Mouse (Mus musculus) kidney, postnatal 0 days (tissue): Measurements from ENCODE around the gene Trappc2. TPM values are rescaled to one million over a fixed set of nuclear protein-coding genes. Genes with fewer than 3 reads are reported as not detected.

ENCODE experiments used
- ATAC-seq: fragments of 200-750 bp; cut with Nextera tagmentation; replicated peaks from 2 replicates; pipeline ENCODE4 v1.8.0; 2017; ENCODE audit warnings: low read depth, moderate number of reproducible peaks, moderate TSS enrichment, moderate library complexity; ENCODE audit not compliant: low FRiP score
- DNase-seq: peaks from one replicate; pipeline ENCODE4 v3.0.0-alpha.2; 2016; ENCODE audit warnings: low spot score
- H3K27ac ChIP-seq: fragments of 300-500 bp; sonication (generic); 2 replicates; pipeline ENCODE4 v1.5.1; 2014; ENCODE audit warnings: mild to moderate bottlenecking
- H3K27me3 ChIP-seq: fragments of 300-500 bp; sonication (generic); 2 replicates; pipeline ENCODE4 v1.6.1; 2014; ENCODE audit warnings: low read length, mixed read lengths; ENCODE audit not compliant: insufficient read depth
- H3K36me3 ChIP-seq: fragments of 300-500 bp; sonication (generic); 2 replicates; pipeline ENCODE4 v1.6.1; 2014; ENCODE audit warnings: low read length, mixed read lengths; ENCODE audit not compliant: insufficient read depth
- H3K4me1 ChIP-seq: fragments of 300-500 bp; sonication (generic); replicated peaks from 2 replicates; pipeline ENCODE4 v1.6.1; 2014; ENCODE audit warnings: antibody characterized with exemption, low read length, mixed read lengths; ENCODE audit not compliant: insufficient read depth
- H3K4me2 ChIP-seq: fragments of 300-500 bp; sonication (generic); 2 replicates; pipeline ENCODE4 v1.6.1; 2014; ENCODE audit warnings: mild to moderate bottlenecking, low read length, moderate library complexity, mixed read lengths
- H3K4me3 ChIP-seq: fragments of 300-500 bp; sonication (generic); replicated peaks from 2 replicates; pipeline ENCODE4 v1.5.1; 2014; ENCODE audit warnings: low read depth, low read length
- H3K9ac ChIP-seq: fragments of 300-500 bp; sonication (generic); 2 replicates; pipeline ENCODE4 v1.6.1; 2014; ENCODE audit warnings: low read depth, low read length
- H3K9me3 ChIP-seq: fragments of 300-500 bp; sonication (generic); replicated peaks from 2 replicates; pipeline ENCODE4 v1.6.1; 2016; ENCODE audit warnings: low read length, inconsistent platforms, mixed read lengths
- CTCF ChIP-seq: IDR thresholded peaks from 2 replicates; pipeline ENCODE4 v1.5.1; 2016; ENCODE audit warnings: antibody characterized with exemption, low read depth, mild to moderate bottlenecking, moderate library complexity
- WGBS: fragments of 180-500 bp; shearing (Covaris S2); extraction: QIAGEN DNeasy Blood & Tissue Kit; methylation state at CpG from one replicate; pipeline ENCODE4 v1.1.7; 2014; 5-methylcytosine and 5-hydroxymethylcytosine counted together
- polyA plus RNA-seq: library from polyadenylated mRNA; unstranded; fragments of >200 nt; fragmentation: Nextera tagmentation; extraction: Ambion mirVana; gene quantifications from 2 replicates; pipeline ENCODE4 v1.2.1, GENCODE M21; 2015

The Trappc2 gene
- 30.1 and 30.8 TPM in 2 replicates for polyA plus RNA-seq

GRCm38 (mm10) chrX:166440036-166440615 is at the start of gene Trappc2:
Gene Trappc2, plus strand, starts transcription at chrX:166440574.
- 19% methylated on average over 35 of the region's 36 CpGs for WGBS
- peak within 1 kb of the TSS; percentile 76 for H3K9ac ChIP-seq

GRCm38 (mm10) chrX:166393753-166394152 is 46.6 kb upstream of the Trappc2 start:
- H3K9me3 ChIP-seq, result no peaks in the 10 kb centered on the region
- no peak overlapping the region for H3K9ac ChIP-seq
- H3K4me3 ChIP-seq, result no peak overlapping the region
- ATAC-seq (no peak), DNase-seq (no peak)
- H3K27ac ChIP-seq, result no peak overlapping the region
- H3K4me1 ChIP-seq, result no peaks in the 10 kb centered on the region
- TF ChIP-seq CTCF, result peak; percentile 30; the same call in 1 of the 2 replicates
- H3K36me3 ChIP-seq, result no peaks in the 10 kb centered on the region
- WGBS, result 90% methylated on average over 1 of the region's 1 CpGs
- no peaks in the 10 kb centered on the region for H3K27me3 ChIP-seq
- no peak overlapping the region for H3K4me2 ChIP-seq

More at GRCm38 (mm10) chrX:166440036-166440615, at the start of gene Trappc2:
- Histone ChIP-seq H3K4me3 (peak within 1 kb of the TSS; percentile 59), H3K9me3 (no peaks in the 10 kb centered on the region), H3K36me3 (no peaks in the 10 kb centered on the region), H3K27ac (peak within 1 kb of the TSS; percentile 88), H3K4me1 (no peaks in the 10 kb centered on the region), H3K27me3 (no peaks in the 10 kb centered on the region), H3K4me2 (peak within 1 kb of the TSS; percentile 62)
- TF ChIP-seq CTCF, result no peak
- ATAC-seq (peak; percentile 71), DNase-seq (peak; percentile 29)

- Histone ChIP-seq H3K36me3 (0 out of 2 replicates have a peak, but pooled peaks cover 7% of the 10 kb centered on the region), H3K4me3 (no peak overlapping the region), H3K9ac (no peak overlapping the region), H3K9me3 (no peaks in the 10 kb centered on the region), H3K27me3 (no peaks in the 10 kb centered on the region), H3K4me2 (no peak overlapping the region), H3K27ac (no peak overlapping the region), H3K4me1 (no peaks in the 10 kb centered on the region)
- ATAC-seq (no peak), DNase-seq (no peak)
- TF ChIP-seq CTCF, result no peak
Observed at GRCm38 (mm10) chrX:166407865-166408264, 32.5 kb upstream of the Trappc2 start.

- 88% methylated on average over 5 of the region's 6 CpGs for WGBS
Observed at GRCm38 (mm10) chrX:166416196-166416595, 24.2 kb upstream of the Trappc2 start.

GRCm38 (mm10) chrX:166434812-166435211 is 5.6 kb upstream of the Trappc2 start:
- H3K4me3 ChIP-seq, result no peak overlapping the region
- 84% methylated on average over 2 of the region's 2 CpGs for WGBS

More at GRCm38 (mm10) chrX:166416196-166416595, 24.2 kb upstream of the Trappc2 start:
- Histone ChIP-seq H3K4me2 (no peak overlapping the region), H3K4me3 (no peak overlapping the region), H3K36me3 (no peaks in the 10 kb centered on the region), H3K9me3 (no peaks in the 10 kb centered on the region), H3K9ac (no peak overlapping the region), H3K4me1 (no peaks in the 10 kb centered on the region), H3K27me3 (no peaks in the 10 kb centered on the region), H3K27ac (no peak overlapping the region)
- peak; percentile 63 for TF ChIP-seq CTCF
- no peak for ATAC-seq
- DNase-seq, result peak; percentile 17

GRCm38 (mm10) chrX:166440616-166441063 is 266 bp downstream of the Trappc2 start, which contains the start of gene Ofd1:
Gene Ofd1, minus strand, starts transcription at chrX:166440704.
- ATAC-seq, result peak; percentile 99
- peak; percentile 88 for DNase-seq
- H3K4me3 ChIP-seq, result peak within 1 kb of the TSS; percentile 59
- 23% methylated on average over 44 of the region's 44 CpGs for WGBS
- no peaks in the 10 kb centered on the region for H3K4me1 ChIP-seq
- H3K9ac ChIP-seq, result peak within 1 kb of the TSS; percentile 76
- H3K36me3 ChIP-seq, result no peaks in the 10 kb centered on the region
- peak within 1 kb of the TSS; percentile 88 for H3K27ac ChIP-seq
- H3K27me3 ChIP-seq, result no peaks in the 10 kb centered on the region
- H3K4me2 ChIP-seq, result peak within 1 kb of the TSS; percentile 62
- no peaks in the 10 kb centered on the region for H3K9me3 ChIP-seq
- TF ChIP-seq CTCF, result no peak

More at GRCm38 (mm10) chrX:166434812-166435211, 5.6 kb upstream of the Trappc2 start:
- Histone ChIP-seq H3K9me3 (no peaks in the 10 kb centered on the region), H3K4me2 (no peak overlapping the region), H3K9ac (no peak overlapping the region), H3K36me3 (no peaks in the 10 kb centered on the region), H3K4me1 (no peaks in the 10 kb centered on the region), H3K27me3 (no peaks in the 10 kb centered on the region), H3K27ac (no peak overlapping the region)
- no peak for ATAC-seq
- DNase-seq, result no peak
- TF ChIP-seq CTCF, result no peak

- Histone ChIP-seq H3K4me1 (no peaks in the 10 kb centered on the region), H3K4me2 (no peak overlapping the region), H3K9me3 (no peaks in the 10 kb centered on the region), H3K9ac (no peak overlapping the region), H3K36me3 (no peaks in the 10 kb centered on the region), H3K27ac (no peak overlapping the region), H3K4me3 (no peak overlapping the region), H3K27me3 (no peaks in the 10 kb centered on the region)
- no peak for ATAC-seq
- 80% methylated on average over 3 of the region's 3 CpGs for WGBS
- TF ChIP-seq CTCF, result no peak
- no peak for DNase-seq
Observed at GRCm38 (mm10) chrX:166444552-166444951, 4.2 kb downstream of the Trappc2 start.
